Mouse (Mus musculus): ENCODE data around the gene Hic1.

Hic1 gene

GRCm38 (mm10) chr11:75145841-75146240 is 23.5 kb downstream of the Hic1 start:
- no peak for DNase-seq

GRCm38 (mm10) chr11:75142749-75143148 is 26.6 kb downstream of the Hic1 start:
- no peak for DNase-seq

GRCm38 (mm10) chr11:75141913-75142312 is 27.4 kb downstream of the Hic1 start:
- no peak for DNase-seq

GRCm38 (mm10) chr11:75141038-75141437 is 28.3 kb downstream of the Hic1 start:
- no peak for DNase-seq

GRCm38 (mm10) chr11:75140431-75140830 is 28.9 kb downstream of the Hic1 start:
- peak; percentile 51 for DNase-seq

- peak; percentile 94 for DNase-seq
Observed at GRCm38 (mm10) chr11:75139122-75139963, 30.0 kb downstream of the Hic1 start.

- peak; percentile 59 for DNase-seq
Observed at GRCm38 (mm10) chr11:75136666-75137398, 32.5 kb downstream of the Hic1 start.

- DNase-seq, result no peak
Observed at GRCm38 (mm10) chr11:75135358-75135757, 34.0 kb downstream of the Hic1 start.

GRCm38 (mm10) chr11:75134485-75135068 is 34.7 kb downstream of the Hic1 start:
- DNase-seq, result no peak

- peak; percentile 92 for DNase-seq
Observed at GRCm38 (mm10) chr11:75133951-75134350, 35.4 kb downstream of the Hic1 start.

- DNase-seq, result no peak
Observed at GRCm38 (mm10) chr11:75133391-75133790, 35.9 kb downstream of the Hic1 start.

GRCm38 (mm10) chr11:75132278-75132677 is 37.0 kb downstream of the Hic1 start:
- DNase-seq, result peak; percentile 77

- DNase-seq, result no peak
Observed at GRCm38 (mm10) chr11:75131300-75131699, 38.0 kb downstream of the Hic1 start.

GRCm38 (mm10) chr11:75129481-75129880 is 39.8 kb downstream of the Hic1 start:
- DNase-seq, result no peak

- no peak for DNase-seq
Observed at GRCm38 (mm10) chr11:75126384-75126783, 42.9 kb downstream of the Hic1 start.

GRCm38 (mm10) chr11:75124406-75124805 is 44.9 kb downstream of the Hic1 start:
- no peak for DNase-seq

- no peak for DNase-seq
Observed at GRCm38 (mm10) chr11:75121348-75121747, 48.0 kb downstream of the Hic1 start.

GRCm38 (mm10) chr11:75119841-75120240 is 49.5 kb downstream of the Hic1 start:
- DNase-seq, result no peak

- DNase-seq, result no peak
Observed at GRCm38 (mm10) chr11:75119298-75119697, 50.0 kb downstream of the Hic1 start.

GRCm38 (mm10) chr11:75118141-75118540 is 51.2 kb downstream of the Hic1 start:
- DNase-seq, result no peak

GRCm38 (mm10) chr11:75116379-75116778 is 52.9 kb downstream of the Hic1 start:
- no peak for DNase-seq

Measured in lung, postnatal 10 days (tissue).